Mouse (Mus musculus) neural tube, embryonic 15.5 days (tissue): ENCODE data around the gene Ddx4. TPM values are rescaled to one million over a fixed set of nuclear protein-coding genes. Genes with fewer than 3 reads are reported as not detected.

Experiments used
- polyA plus RNA-seq: library from polyadenylated mRNA; unstranded; fragments of >200 nt; fragmentation: Nextera tagmentation; extraction: Ambion mirVana; gene quantifications from 2 replicates; pipeline ENCODE4 v1.2.1, GENCODE M21; 2015

Gene Ddx4
- polyA plus RNA-seq, 1 experiment from 2014 or later, result 1.1 TPM

Other genes with a start within 250 kb of the Ddx4 start
- 25.2 and 25.6 TPM in 2 replicates for gene Il6st, start 188.4 kb downstream of the Ddx4 start, polyA plus RNA-seq
- gene Il31ra, start 58.1 kb downstream of the Ddx4 start, polyA plus RNA-seq, result 0.09 and 0.57 TPM in 2 replicates
- 22.6 and 25.1 TPM in 2 replicates for gene Slc38a9, start 8.3 kb upstream of the Ddx4 start, polyA plus RNA-seq
- gene Plpp1, start 148.3 kb upstream of the Ddx4 start, polyA plus RNA-seq, result 73.3 and 77.0 TPM in 2 replicates